Mouse (Mus musculus): ENCODE data around the gene Cspg4.
"Not testable (repeated sequence)": the region's sequence is repeated elsewhere in the genome, so short reads cannot be mapped to it uniquely, and the experiment has no call there.

Gene Cspg4

DNA sequence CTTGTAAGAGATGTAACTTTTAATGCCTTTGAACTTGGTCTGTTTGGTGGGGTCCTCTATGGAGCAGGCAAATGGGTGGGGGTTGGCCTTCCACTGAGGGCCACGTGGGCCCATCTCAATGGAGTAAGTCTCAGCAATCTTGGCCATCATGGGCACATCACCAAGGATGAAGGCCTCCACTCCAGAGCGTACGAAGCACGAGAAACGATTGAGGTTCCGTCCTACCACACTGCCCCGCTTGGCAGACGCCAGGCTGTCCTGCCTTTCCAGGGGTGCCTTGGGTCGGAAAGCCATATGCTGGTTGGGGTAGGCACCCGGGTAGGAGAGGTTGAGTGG lies 61.2 kb downstream of the Cspg4 start:
- no peak for DNase-seq (ENCODE audit: low spot score in 2 of 2)

DNA sequence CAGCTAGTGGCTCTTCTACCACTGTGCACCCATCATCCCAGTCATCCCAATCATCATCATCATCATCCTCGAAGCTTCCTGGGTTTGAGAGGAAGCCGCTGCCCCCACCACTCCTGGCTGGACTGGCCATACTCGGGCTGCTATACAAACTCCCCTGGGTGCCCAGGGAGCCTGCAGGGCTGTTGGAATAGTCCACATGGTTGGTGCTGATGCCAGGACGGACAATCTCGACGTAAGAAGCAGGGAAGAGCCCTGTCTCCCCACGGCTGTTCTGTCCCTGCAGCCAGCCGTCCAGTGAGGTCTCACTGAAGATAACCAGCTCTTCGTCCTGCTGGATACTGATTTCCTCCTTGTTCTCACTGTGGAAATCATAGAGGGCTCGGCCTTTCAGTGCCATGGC lies 61.6 kb downstream of the Cspg4 start:
- DNase-seq (ENCODE audit: low spot score in 2 of 2): no peak

DNA sequence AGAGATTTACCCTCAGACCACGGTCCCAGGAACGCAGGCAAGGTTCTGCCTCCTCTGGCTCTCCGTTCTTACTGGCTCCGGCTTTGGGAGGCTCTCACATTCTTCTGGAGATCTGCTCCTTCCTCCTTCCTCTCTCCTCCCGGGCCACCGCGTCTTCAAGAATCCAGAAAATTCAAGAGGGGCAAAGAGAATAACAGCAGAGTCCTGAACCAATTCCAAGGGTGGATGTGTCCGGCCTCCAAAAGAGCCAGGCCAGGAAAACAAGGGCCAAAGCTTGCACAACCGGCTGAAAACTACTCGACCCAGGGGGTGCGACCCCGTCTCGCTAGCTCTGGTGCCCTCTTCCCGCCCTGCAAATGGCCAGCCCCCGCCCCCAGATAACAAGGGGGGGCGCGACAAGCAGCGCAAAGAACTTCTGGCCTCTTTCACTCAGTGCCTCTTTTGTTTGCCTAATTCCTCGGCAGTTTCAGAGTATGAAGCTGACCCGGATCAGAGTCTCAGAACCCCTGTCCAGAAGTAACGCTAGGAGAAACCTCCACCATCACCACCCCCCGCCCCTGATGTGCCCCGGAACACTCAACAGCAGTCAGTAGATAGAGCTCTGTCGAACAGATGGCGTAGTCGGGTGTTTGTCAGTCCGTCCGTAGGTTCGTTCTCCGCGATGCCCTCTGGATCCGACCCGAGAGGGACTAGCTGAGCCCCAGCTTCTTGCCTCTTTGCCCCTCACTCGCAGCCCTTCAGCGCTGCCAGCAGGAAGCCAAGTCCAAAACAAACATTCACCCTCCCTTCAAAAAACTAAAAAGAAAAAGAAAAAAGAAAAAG lies 62.6 kb downstream of the Cspg4 start:
- DNase-seq (ENCODE audit: low spot score in 2 of 2): no peak

DNA sequence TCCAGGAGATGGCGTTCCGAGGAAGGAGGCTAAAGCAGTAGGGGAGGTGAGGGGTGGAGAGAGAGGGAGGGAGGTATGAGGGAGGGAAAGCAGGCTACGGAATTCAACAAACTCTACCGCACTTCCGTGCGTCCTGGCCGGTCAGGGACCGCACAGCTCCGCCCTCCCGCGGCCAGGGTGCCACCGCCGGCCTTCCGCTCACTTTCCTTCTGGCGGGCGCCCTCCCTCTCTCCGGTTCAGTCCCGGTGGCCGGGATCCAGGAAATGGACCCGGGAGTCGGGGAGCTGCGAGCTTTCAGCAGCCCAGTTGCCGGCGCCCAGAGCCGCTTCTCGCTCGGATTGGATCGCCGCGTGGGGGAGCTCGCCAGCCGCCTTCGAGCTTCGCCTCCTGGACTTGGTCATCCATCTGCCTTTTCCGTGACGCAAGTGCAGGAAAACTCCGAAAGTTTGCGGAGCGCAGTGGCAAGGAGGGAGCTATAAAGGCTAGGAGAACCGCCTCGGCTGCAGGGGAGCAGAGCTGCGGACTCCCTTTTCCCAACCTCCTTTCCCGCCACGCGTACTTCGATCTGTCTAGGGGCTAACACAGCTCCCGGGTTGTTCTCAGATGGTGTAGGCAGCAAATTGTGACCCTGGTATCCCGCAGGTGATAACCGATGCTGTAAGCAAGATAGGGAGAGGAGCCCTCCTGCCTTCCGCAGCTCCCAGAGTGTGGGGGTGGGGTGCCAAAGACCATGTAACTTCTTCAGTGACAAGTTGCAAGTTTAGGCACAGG lies 63.4 kb downstream of the Cspg4 start, which contains the start of gene Snx33:
Snx33 (minus strand) TSS at position 331 of the 771 bp plus-strand sequence.
- peak; percentile 65 to 75 for DNase-seq (ENCODE audit: low spot score in 2 of 2)

DNA sequence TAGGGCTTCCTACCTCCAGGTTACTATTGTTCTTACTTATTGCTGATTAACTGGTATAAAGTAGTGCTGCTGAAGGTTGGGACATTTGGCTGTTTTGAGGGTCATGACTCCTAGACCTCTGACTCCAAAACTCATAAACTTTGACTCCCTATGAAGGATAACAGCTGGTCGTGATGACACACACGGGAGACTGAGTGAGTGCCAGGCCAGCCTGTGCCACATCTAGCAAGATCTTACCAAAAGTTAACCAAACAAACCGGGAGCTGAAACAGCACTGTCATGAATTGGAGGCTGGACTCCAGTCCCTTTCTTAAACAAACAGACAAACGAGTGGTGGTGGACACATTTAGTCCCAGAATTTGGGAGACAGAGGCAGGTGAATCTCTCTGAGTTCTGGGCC lies 64.7 kb downstream of the Cspg4 start:
- no peak for DNase-seq (ENCODE audit: low spot score in 2 of 2)

DNA sequence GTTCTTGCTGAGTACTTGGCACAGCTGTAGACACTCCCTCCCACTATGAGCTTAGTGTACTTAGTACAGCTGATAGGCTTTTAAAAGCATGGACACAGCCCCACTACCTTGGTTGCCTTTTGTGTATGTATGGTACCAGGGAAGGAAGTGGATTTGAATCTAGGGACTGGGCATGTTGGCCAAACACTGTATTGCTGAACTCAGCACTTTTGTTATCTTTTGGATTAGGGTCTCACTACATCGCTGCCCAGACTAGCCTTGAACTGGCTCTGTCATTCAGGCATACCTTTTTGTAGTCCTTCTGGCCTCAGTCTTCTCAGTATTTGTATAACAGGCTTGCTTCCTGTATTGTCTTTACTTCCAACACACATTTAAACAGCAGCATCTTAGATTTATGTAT lies 65.7 kb downstream of the Cspg4 start:
- DNase-seq (ENCODE audit: low spot score in 2 of 2): no peak

DNA sequence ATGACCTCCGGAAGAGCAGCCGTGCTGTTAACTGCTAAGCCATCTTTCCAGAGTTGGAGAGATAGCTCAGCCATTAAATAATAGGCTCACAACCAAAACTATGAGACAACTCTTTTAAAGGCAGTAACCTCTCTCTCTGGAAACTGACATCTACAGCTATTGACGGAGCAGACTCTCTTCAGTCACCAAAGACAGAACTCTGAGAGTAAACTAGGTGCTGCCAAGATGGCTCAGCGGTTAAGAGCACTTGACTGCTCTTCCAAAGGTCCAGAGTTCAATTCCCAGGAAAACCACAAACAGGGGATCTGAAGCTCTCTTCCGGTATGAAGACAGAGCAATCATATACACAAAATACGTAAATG lies 72.0 kb downstream of the Cspg4 start:
- DNase-seq (ENCODE audit: low spot score in 2 of 2): no peak

DNA sequence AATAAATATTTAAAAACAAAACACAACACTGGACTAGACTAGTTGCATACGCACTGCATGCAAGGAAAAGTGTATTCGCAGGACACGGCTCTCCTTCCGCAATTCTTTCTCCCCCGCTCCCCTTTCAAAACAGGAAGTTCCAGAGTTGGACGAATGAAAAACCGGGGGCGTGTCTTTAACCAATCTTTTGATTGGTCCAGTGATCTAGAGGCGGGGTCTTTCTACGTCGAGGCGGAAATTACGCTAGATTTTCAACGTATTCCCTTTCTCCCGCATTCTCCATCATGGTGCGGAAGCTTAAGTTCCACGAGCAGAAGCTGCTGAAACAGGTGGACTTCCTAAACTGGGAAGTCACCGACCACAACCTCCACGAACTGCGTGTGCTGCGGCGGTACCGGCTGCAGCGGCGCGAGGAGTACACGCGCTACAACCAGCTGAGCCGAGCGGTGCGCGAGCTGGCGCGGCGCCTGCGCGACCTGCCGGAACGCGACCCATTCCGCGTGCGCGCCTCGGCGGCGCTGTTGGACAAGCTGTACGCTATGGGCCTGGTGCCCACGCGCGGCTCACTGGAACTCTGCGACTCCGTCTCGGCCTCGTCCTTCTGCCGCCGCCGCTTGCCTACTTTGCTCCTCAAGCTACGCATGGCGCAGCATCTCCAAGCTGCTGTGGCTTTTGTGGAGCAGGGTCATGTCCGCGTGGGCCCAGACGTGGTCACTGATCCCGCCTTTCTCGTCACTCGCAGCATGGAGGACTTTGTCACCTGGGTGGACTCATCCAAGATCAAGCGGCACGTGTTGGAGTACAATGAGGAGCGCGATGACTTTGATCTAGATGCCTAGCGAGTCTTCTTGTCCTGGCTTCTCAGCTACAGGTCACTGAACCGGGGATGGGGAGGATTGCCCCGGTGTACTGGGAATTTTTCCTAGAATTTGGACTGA lies 72.7 kb downstream of the Cspg4 start, which contains the start of gene Imp3:
Imp3 (plus strand) TSS at position 253 of the 938 bp plus-strand sequence.
- DNase-seq (ENCODE audit: low spot score in 2 of 2): peak; percentile 68 to 80

DNA sequence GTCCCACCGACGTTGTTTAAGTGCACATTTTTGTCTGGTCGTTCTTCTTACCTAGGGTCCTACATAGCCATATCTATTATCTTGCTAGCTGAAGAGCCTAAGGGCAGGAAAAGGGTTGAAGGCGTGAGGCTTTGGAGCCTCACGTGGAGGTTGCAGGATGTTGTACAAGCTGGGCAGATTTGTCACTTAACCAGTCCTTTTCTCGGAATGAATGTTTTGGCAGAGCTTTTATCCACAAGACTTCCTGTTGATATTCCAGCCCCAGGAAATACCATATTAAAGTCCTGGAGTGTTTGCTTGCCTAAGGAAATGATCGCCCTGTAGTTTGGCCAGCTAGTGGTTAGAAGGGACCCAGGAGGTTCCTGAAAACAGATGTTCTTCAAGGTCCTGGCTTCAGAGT lies 73.5 kb downstream of the Cspg4 start:
- no peak for DNase-seq (ENCODE audit: low spot score in 2 of 2)

DNA sequence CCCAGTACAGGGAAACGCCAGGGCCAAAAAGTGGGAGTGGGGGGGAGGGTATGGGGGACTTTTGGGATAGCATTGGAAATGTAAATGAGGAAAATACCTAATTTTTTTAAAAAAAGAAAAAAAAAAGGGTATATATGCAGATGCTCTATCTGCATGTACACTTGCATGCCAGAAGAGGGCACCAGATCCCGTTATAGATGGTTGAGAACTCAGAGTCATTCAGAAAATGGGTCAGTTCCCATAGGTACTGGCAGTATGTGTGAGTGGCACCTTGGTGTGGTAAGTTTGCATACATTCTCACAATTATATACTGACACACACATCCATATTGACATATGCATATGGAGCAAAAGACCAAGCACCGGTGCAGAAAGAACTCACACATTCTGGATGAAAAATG lies 82.6 kb downstream of the Cspg4 start:
- peak in 1 of 2 experiments; percentile 39 for DNase-seq (ENCODE audit: low spot score in 2 of 2)

DNA sequence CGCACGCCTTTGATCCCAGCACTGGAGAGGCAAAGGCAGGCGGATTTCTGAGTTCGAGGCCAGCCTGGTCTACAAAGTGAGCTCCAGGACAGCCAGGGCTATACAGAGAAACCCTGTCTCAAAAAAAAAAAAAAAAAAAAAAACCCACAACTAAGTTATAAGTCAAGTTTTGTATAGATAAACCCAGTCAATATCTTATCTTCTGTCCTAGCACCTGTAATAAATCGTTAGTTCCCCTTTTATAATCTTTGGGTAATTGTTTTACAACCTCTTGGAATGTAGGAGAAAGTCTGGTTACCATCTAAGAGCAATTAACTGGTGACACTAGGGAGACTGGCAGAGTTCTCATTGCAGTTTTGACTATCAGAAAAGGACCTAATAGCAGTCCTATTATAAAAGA lies 83.9 kb downstream of the Cspg4 start:
- not testable (repeated sequence) for DNase-seq (ENCODE audit: low spot score in 2 of 2)

Data from spleen, postnatal 14 days (tissue).